Mouse (Mus musculus) small intestine, adult 2 months (tissue): ENCODE measurements at regions not wholly inside any gene's neighbourhood (a gene's known extent, or its start where the extent isn't known, plus 50 kb on each side); places are given as distances from the start of the nearest gene placed in this dataset.

Experiments
- CTCF ChIP-seq: fragments of 200-500 bp; IDR thresholded peaks from 2 replicates; pipeline ENCODE4 v1.5.1; 2012; ENCODE audit warnings: low read depth, mild to moderate bottlenecking, control low read depth, inconsistent platforms, low read length, moderate library complexity, mixed read lengths; ENCODE audit not compliant: insufficient replicate concordance, insufficient read length; ENCODE audit errors: extremely low read depth
- POLR2A ChIP-seq: fragments of 200-500 bp; IDR thresholded peaks from 2 replicates; pipeline ENCODE4 v1.6.1; 2012; ENCODE audit warnings: low read depth, mild to moderate bottlenecking, control low read depth, inconsistent platforms, low read length, moderate library complexity

- TF ChIP-seq CTCF = peak; percentile 95; the same call in 1 of the 2 replicates
- TF ChIP-seq POLR2A = no peak
These were observed 77.5 kb downstream of the Pttg1 start for GRCm38 (mm10) chr11:43348571-43348970.
